Mouse (Mus musculus) liver, adult 2 months (tissue): ENCODE results near the gene Pou2f3. TPM values are rescaled to one million over a fixed set of nuclear protein-coding genes. Genes with fewer than 3 reads are reported as not detected.
A peak's percentile ranks its signal among the peaks of the same experiment; 100 is the strongest.

Experiments
- DNase-seq: peaks from one replicate; pipeline ENCODE4 v3.0.0-alpha.2; 2011; ENCODE audit warnings: low read depth, low spot score; ENCODE audit errors: extremely low read depth
- H3K27ac ChIP-seq: fragments of 200-500 bp; replicated peaks from 2 replicates; pipeline ENCODE4 v1.5.1; 2012; ENCODE audit warnings: low read depth, mild to moderate bottlenecking, control low read depth, inconsistent platforms, low read length; ENCODE audit not compliant: insufficient read depth
- H3K27me3 ChIP-seq: fragments of 200-500 bp; 2 replicates; pipeline ENCODE4 v1.6.1; 2012; ENCODE audit warnings: mild to moderate bottlenecking, moderate library complexity, low read length, inconsistent platforms; ENCODE audit not compliant: control insufficient read depth, insufficient read depth
- H3K36me3 ChIP-seq: fragments of 200-500 bp; 2 replicates; pipeline ENCODE4 v1.6.1; 2012; ENCODE audit warnings: low read length, inconsistent platforms; ENCODE audit not compliant: control insufficient read depth, insufficient read depth
- H3K4me1 ChIP-seq: fragments of 200-500 bp; 2 replicates; pipeline ENCODE4 v1.6.1; 2011; ENCODE audit warnings: low read length; ENCODE audit not compliant: control insufficient read depth, insufficient read depth
- H3K4me3 ChIP-seq: fragments of 200-500 bp; 2 replicates; pipeline ENCODE4 v1.5.1; 2011; ENCODE audit warnings: low read depth, mild to moderate bottlenecking, control low read depth, low read length, moderate library complexity; ENCODE audit not compliant: insufficient read depth
- H3K79me2 ChIP-seq: fragments of 200-500 bp; 2 replicates; pipeline ENCODE4 v1.6.1; 2012; ENCODE audit warnings: inconsistent platforms, mild to moderate bottlenecking, low read length, moderate library complexity; ENCODE audit not compliant: control insufficient read depth, insufficient read depth
- H3K9ac ChIP-seq: fragments of 200-500 bp; 2 replicates; pipeline ENCODE4 v1.6.1; 2012; ENCODE audit warnings: low read depth, mild to moderate bottlenecking, control low read depth, inconsistent platforms, low read length
- CTCF ChIP-seq: fragments of 200-500 bp; IDR thresholded peaks from 2 replicates; pipeline ENCODE4 v1.5.1; 2011; ENCODE audit warnings: low read depth, low read length, control low read depth
- POLR2A ChIP-seq: fragments of 200-500 bp; IDR thresholded peaks from 2 replicates; pipeline ENCODE4 v1.6.1; 2011; ENCODE audit warnings: low read length, control low read depth; ENCODE audit not compliant: insufficient read depth; ENCODE audit errors: extremely low read depth
- WGBS: fragments of 180-500 bp; shearing (Covaris S2); methylation state at CpG from one replicate; pipeline ENCODE4 v1.1.7; 2018; 5-methylcytosine and 5-hydroxymethylcytosine counted together
- polyA plus RNA-seq: library from polyadenylated mRNA; depleted of rRNA; stranded (reverse); fragments of >200 nt; gene quantifications from 2 replicates; pipeline ENCODE4 v1.2.3, GENCODE M21; 2012
- total RNA-seq: library from RNA; depleted of rRNA; stranded (reverse); fragments of >200 nt; gene quantifications from 2 replicates; pipeline ENCODE4 v1.2.3, GENCODE M21; 2014

The Pou2f3 gene
- total and polyA plus RNA-seq, 2 experiments: not detected

GRCm38 (mm10) chr9:43224771-43225355 lies 14.7 kb upstream of the Pou2f3 start:
- peaks cover 40% of the 10 kb centered on the region for H3K4me1 ChIP-seq
- no peaks in the 10 kb centered on the region for H3K79me2 ChIP-seq
- peak overlapping the region; percentile 30 for H3K9ac ChIP-seq
- no peak overlapping the region for H3K4me3 ChIP-seq
- H3K27me3 ChIP-seq: no peaks in the 10 kb centered on the region
- peaks cover 48% of the 10 kb centered on the region for H3K36me3 ChIP-seq
- TF ChIP-seq POLR2A (no peak), CTCF (no peak)
- DNase-seq: peak; percentile 41
- peak overlapping the region; percentile 79 for H3K27ac ChIP-seq
- 32% methylated on average over 11 of the region's 11 CpGs for WGBS

- peaks cover 46% of the 10 kb centered on the region for H3K36me3 ChIP-seq
- peaks cover 22% of the 10 kb centered on the region for H3K4me1 ChIP-seq
- no peak overlapping the region for H3K4me3 ChIP-seq
- no peaks in the 10 kb centered on the region for H3K27me3 ChIP-seq
- H3K9ac ChIP-seq: 0 out of 2 replicates have a peak overlapping the region, but pooled peaks have one; percentile 33
- peak; percentile 40 for DNase-seq
- TF ChIP-seq CTCF (peak; percentile 43; the same call in 1 of the 2 replicates), POLR2A (no peak)
- peak overlapping the region; percentile 25 for H3K27ac ChIP-seq
- H3K79me2 ChIP-seq: no peaks in the 10 kb centered on the region
- WGBS: 73% methylated on average over 8 of the region's 8 CpGs
These were observed 12.2 kb upstream of the Pou2f3 start for GRCm38 (mm10) chr9:43222429-43222715.

- Histone ChIP-seq H3K27me3 (no peaks in the 10 kb centered on the region), H3K9ac (peak overlapping the region; percentile 33; the same call in 1 of the 2 replicates), H3K27ac (peak overlapping the region; percentile 25), H3K4me3 (no peak overlapping the region), H3K4me1 (peaks cover 18% of the 10 kb centered on the region), H3K79me2 (no peaks in the 10 kb centered on the region), H3K36me3 (peaks cover 41% of the 10 kb centered on the region)
- peak; percentile 65 for DNase-seq
- WGBS: 55% methylated on average over 18 of the region's 18 CpGs
- TF ChIP-seq POLR2A (no peak), CTCF (peak; percentile 68)
These were observed 11.7 kb upstream of the Pou2f3 start for GRCm38 (mm10) chr9:43221643-43222428.

DNA sequence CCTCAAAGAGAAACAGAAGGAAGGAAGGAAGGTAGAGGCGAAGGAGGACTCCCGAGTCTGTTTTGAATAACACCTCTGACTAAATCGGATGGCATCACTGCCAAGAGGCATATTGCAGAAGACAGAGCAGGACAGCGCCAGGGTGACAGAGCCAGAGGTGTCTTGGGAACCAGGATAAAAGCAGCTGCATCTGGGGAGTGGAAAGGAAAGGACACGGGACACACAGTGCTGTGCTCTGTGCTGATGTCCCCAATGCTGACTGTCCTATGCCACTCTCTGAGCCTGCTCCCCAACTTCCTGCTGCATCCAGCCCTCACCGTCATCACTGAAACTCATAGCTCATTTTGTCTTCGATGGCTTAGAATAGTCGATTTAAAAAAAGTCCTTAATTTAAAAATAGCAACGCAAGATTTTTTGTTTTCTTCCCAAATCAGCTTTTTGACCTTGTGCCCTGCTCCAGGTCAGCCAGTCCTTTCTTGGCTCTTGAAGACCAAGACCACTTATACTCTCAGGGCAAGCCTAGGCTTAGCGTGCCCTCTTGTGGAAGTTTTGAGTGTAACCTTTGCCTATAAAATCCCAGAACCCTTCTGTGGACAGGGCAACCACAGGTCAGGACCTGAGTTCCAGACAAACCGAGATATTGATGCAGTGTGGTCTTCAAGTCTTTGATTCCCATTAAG lies 742 bp upstream of the Pou2f3 start:
- no peaks in the 10 kb centered on the region for H3K79me2 ChIP-seq
- no peaks in the 10 kb centered on the region; the same call in 1 of the 2 replicates for H3K27me3 ChIP-seq

DNA sequence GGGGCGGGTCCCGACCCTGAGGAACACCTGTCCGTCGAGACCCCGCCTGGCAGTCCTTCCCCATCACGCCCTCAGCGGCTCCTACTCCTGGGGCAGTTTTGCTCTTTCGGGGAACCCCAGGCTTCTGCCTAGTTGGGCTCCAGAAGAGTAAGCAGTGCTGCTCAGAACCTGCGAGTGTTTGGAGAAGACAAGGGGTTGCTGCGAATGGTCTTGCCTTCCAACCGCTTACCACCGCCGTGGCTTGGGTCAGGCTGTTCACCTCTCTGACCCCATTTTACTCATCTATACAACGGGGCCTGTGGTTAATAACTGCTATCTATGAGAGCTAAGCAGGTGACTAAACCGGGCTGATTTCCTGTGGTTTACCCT lies 4.2 kb downstream of the Pou2f3 start:
- DNase-seq: no peak
- no peaks in the 10 kb centered on the region for H3K36me3 ChIP-seq
- H3K27me3 ChIP-seq: peaks cover 14% of the 10 kb centered on the region
- no peak overlapping the region for H3K27ac ChIP-seq
- no peaks in the 10 kb centered on the region for H3K79me2 ChIP-seq
- no peak overlapping the region for H3K9ac ChIP-seq
- no peak overlapping the region for H3K4me3 ChIP-seq
- no peaks in the 10 kb centered on the region; the same call in 1 of the 2 replicates for H3K4me1 ChIP-seq
- WGBS: 6% methylated on average over 15 of the region's 15 CpGs
- no peak for TF ChIP-seq POLR2A
- TF ChIP-seq CTCF: no peak

More for the DNA sequence above, 742 bp upstream of the Pou2f3 start:
- Histone ChIP-seq H3K9ac (no peak overlapping the region), H3K4me3 (no peak overlapping the region), H3K4me1 (no peaks in the 10 kb centered on the region), H3K27ac (no peak overlapping the region), H3K36me3 (no peaks in the 10 kb centered on the region)
- TF ChIP-seq POLR2A: no peak
- TF ChIP-seq CTCF: no peak; the same call in 1 of the 2 replicates
- peak; percentile 35 for DNase-seq
- WGBS: 39% methylated on average over 11 of the region's 11 CpGs
